In genomic region chr12:45030681-45031080, GRCm38 (mm10) we compare ENCODE assay signal across 8 mouse cellular contexts.
"Had no signal": no experiment of that assay in that cellular context is flagged by ENCODE, and none has a peak within 500 bp of the region (broad histone marks: within the 10 kb centered on the region; RNA-seq: fewer than 3 reads in every experiment).

No protein-coding gene starts in this region.

- DNase-seq: kidney, adult 18-20 months; kidney, postnatal 10 days; kidney, postnatal 4 days; lung, embryonic 14.5 days; lung, postnatal 10 days; retina, postnatal 1 day; right cerebral cortex, postnatal 14 days; thymus, postnatal 4 days had no signal
